Mouse (Mus musculus) embryonic facial prominence, embryonic 12.5 days (tissue): ENCODE data around the gene Hoxd9. TPM values are rescaled to one million over a fixed set of nuclear protein-coding genes. Genes with fewer than 3 reads are reported as not detected.

Source experiments
- ATAC-seq: fragments of 200-750 bp; cut with Nextera tagmentation; 2 replicates; pipeline ENCODE4 v1.8.0; 2017; ENCODE audit not compliant: insufficient number of reproducible peaks, insufficient read depth, low FRiP score, low TSS enrichment
- H3K27ac ChIP-seq: fragments of 300-500 bp; sonication (generic); 2 replicates; pipeline ENCODE4 v1.5.1; 2016; ENCODE audit warnings: mild to moderate bottlenecking
- H3K27me3 ChIP-seq: fragments of 300-500 bp; sonication (generic); 2 replicates; pipeline ENCODE4 v1.6.1; 2016; ENCODE audit warnings: mild to moderate bottlenecking, moderate library complexity
- H3K36me3 ChIP-seq: fragments of 300-500 bp; sonication (generic); 2 replicates; pipeline ENCODE4 v1.6.1; 2016; ENCODE audit warnings: mild to moderate bottlenecking
- H3K4me1 ChIP-seq: fragments of 300-500 bp; sonication (generic); 2 replicates; pipeline ENCODE4 v1.6.1; 2016
- H3K4me2 ChIP-seq: fragments of 300-500 bp; sonication (generic); replicated peaks from 2 replicates; pipeline ENCODE4 v1.6.1; 2016; ENCODE audit warnings: mild to moderate bottlenecking, moderate library complexity
- H3K4me3 ChIP-seq: fragments of 300-500 bp; sonication (generic); 2 replicates; pipeline ENCODE4 v1.5.1; 2016; ENCODE audit warnings: mild to moderate bottlenecking
- H3K9ac ChIP-seq: fragments of 300-500 bp; sonication (generic); 2 replicates; pipeline ENCODE4 v1.6.1; 2016; ENCODE audit warnings: mild to moderate bottlenecking, moderate library complexity
- H3K9me3 ChIP-seq: fragments of 300-500 bp; sonication (generic); 2 replicates; pipeline ENCODE4 v1.6.1; 2016; ENCODE audit warnings: mild to moderate bottlenecking, moderate library complexity
- WGBS: fragments of 180-500 bp; shearing (Covaris S2); methylation state at CpG from one replicate; pipeline ENCODE4 v1.1.7; 2016; 5-methylcytosine and 5-hydroxymethylcytosine counted together
- polyA plus RNA-seq: library from polyadenylated mRNA; unstranded; fragments of >200 nt; fragmentation: Nextera tagmentation; extraction: Ambion mirVana; gene quantifications from 2 replicates; pipeline ENCODE4 v1.2.1, GENCODE M21; 2016

Gene Hoxd9
- 0.37 and 0.72 TPM in 2 replicates for polyA plus RNA-seq

DNA sequence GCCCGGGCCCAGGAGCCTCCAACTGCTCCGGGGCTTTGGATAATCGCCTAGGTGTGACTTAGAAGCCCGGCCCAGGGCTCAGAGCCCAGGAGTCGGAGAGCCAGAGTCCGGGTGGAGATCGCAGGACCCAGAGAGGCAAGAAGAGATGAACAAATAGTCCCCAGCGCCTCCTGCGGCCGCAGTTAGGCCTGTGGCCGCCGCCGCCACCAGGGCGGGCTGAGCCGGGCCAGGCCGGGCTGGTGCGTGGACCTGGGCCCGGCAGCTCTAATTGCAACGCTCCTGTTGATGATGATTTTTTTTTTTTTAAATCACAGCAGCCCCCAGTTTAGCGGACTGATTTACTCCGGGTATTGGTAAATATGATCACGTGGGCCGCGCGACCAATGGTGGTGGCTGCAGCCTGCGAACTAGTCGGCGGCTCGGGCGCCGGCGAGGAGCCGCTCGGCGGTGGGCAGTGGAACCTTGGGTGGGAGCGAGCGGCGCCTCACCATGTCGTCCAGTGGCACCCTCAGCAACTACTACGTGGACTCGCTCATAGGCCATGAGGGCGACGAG is at the start of gene Hoxd9:
TSS of gene Hoxd9 (plus strand) at position 161 of the 555 bp plus-strand sequence.
- Histone ChIP-seq H3K27me3 (peaks cover 97% of the 10 kb centered on the region), H3K4me1 (peaks cover 7% of the 10 kb centered on the region), H3K36me3 (no peaks in the 10 kb centered on the region), H3K9me3 (no peaks in the 10 kb centered on the region), H3K27ac (no peak within 1 kb of the TSS), H3K4me3 (peak within 1 kb of the TSS; percentile 22), H3K9ac (no peak within 1 kb of the TSS), H3K4me2 (peak within 1 kb of the TSS; percentile 41)
- under 1% methylated on average over 43 of the region's 43 CpGs for WGBS
- peak; percentile 63; the same call in 1 of the 2 replicates for ATAC-seq

DNA sequence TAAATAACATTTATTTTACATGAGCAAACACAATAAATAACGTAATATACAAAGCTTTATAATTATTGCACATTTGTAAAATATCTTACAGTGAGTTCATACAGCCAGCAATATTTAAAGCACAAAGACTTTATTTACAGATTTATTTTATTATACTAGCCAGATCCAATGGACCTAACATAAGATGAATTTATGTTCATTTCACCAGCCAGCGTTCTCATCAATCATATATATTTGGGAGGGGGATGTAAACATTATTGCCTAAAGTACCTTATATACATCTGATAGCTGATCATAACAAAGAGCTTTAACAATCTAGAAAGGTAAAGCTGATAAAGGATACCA is 44.6 kb upstream of the Hoxd9 start:
- ATAC-seq: no peak

DNA sequence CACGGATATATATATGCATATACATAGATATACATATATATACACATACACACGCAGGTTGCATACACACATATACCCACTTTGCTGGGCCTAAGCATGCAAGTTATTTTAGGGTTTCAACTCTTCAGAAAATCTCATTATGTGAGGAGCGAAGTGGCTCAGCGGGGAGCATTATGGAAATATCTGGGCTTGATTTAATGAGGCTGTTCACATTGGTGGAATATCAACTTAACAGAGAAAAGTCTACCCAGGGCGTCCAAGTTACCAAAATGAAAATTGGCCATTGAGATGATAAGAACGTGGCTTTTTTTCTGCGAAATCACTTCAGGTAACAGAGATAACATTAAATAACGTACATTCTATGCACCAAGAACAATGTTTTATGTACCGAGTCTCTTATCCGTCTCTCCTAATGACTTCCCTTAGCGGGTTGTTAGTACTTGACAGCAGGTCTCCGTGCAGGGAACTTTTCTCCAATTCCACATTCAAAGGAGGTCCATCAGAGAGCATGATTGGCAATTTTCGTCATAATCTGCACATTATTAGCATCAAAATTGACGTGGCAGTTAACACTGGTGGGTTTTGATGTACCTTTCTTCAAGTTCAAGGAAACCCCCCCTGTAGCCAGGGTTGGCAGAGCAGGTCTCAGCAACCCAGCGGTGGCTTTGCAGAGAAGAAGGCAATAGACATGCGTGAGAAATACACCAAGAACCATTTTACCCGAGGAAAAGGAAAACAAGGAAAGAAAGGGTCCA is 43.6 kb upstream of the Hoxd9 start:
- no peak overlapping the region for H3K27ac ChIP-seq
- 10% methylated on average over 17 of the region's 17 CpGs for WGBS
- H3K4me2 ChIP-seq: no peak overlapping the region
- ATAC-seq: no peak
- H3K4me1 ChIP-seq: peaks cover 9% of the 10 kb centered on the region; the same call in 1 of the 2 replicates
- no peaks in the 10 kb centered on the region for H3K36me3 ChIP-seq
- no peak overlapping the region for H3K4me3 ChIP-seq
- H3K9me3 ChIP-seq: no peaks in the 10 kb centered on the region
- H3K27me3 ChIP-seq: peaks cover 77% of the 10 kb centered on the region
- H3K9ac ChIP-seq: no peak overlapping the region

More for the DNA sequence above, 44.6 kb upstream of the Hoxd9 start:
- H3K27ac ChIP-seq: no peak overlapping the region
- no peaks in the 10 kb centered on the region for H3K36me3 ChIP-seq
- H3K4me3 ChIP-seq: no peak overlapping the region
- H3K9me3 ChIP-seq: no peaks in the 10 kb centered on the region
- no peak overlapping the region for H3K4me2 ChIP-seq
- H3K27me3 ChIP-seq: peaks cover 81% of the 10 kb centered on the region
- 28% methylated on average over 2 of the region's 2 CpGs for WGBS
- peaks cover 9% of the 10 kb centered on the region; the same call in 1 of the 2 replicates for H3K4me1 ChIP-seq
- no peak overlapping the region for H3K9ac ChIP-seq

DNA sequence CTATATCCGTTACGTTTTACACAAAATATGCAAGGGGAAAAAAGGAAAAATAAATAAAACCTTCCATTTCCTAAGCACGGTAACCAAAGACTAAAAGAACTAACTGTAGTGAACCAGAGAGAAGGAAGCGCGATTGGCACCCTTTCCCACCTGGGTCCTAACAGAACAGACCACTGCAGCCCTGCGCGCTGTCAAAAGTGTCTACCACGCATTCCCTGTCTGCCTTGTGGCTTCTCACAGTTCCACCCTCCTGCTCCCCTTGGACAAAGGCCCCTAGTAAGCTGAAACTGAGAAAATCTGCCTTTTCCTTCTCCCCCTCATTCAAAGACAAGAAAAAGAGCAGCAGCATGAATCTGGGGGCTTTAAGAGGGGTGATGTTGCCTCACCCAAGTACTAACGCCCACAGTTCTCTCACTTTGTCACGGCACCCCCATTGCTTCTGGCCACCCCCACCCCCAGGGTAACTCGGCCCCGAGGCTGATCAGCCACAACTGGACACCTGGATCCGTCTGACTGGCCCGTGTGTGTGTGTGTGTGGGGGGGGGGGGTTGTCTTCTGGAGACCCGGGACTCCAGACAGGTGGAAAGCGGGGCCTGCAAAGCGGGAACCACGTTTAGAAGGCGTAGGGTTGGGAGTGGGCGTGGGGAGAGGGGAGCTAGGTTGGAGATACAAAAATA is 42.6 kb upstream of the Hoxd9 start:
- Histone ChIP-seq H3K4me1 (peaks cover 9% of the 10 kb centered on the region; the same call in 1 of the 2 replicates), H3K4me3 (no peak overlapping the region), H3K27me3 (peaks cover 78% of the 10 kb centered on the region), H3K9ac (no peak overlapping the region), H3K27ac (no peak overlapping the region), H3K36me3 (no peaks in the 10 kb centered on the region), H3K9me3 (no peaks in the 10 kb centered on the region), H3K4me2 (no peak overlapping the region)
- no peak for ATAC-seq
- WGBS: 4% methylated on average over 15 of the region's 20 CpGs

DNA sequence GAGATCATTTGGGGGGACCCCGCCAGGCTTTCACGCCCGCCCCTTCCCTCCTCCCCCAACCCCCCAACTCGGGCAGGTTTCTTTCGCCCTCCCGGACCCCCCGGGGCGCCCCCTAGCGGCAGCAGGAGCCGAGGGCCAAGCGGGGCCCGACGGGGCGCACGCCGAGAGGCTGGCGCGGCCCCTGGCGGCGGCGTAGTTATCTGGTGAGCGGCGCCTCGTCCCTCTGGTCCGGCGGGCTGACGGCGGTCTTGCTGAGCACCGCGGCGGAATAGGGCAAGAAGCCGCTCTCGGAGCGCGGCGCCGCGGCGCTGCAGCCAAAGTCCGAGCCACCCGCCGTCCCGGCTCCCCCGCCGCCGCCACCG is 42.1 kb upstream of the Hoxd9 start:
- H3K4me2 ChIP-seq: peak overlapping the region; percentile 50
- peak overlapping the region; percentile 32 for H3K4me3 ChIP-seq
- H3K9ac ChIP-seq: no peak overlapping the region; the same call in 1 of the 2 replicates
- no peaks in the 10 kb centered on the region for H3K36me3 ChIP-seq
- WGBS: 0% methylated on average over 40 of the region's 47 CpGs
- H3K27ac ChIP-seq: no peak overlapping the region
- peaks cover 73% of the 10 kb centered on the region for H3K27me3 ChIP-seq
- peaks cover 9% of the 10 kb centered on the region; the same call in 1 of the 2 replicates for H3K4me1 ChIP-seq
- no peaks in the 10 kb centered on the region for H3K9me3 ChIP-seq
- no peak for ATAC-seq

DNA sequence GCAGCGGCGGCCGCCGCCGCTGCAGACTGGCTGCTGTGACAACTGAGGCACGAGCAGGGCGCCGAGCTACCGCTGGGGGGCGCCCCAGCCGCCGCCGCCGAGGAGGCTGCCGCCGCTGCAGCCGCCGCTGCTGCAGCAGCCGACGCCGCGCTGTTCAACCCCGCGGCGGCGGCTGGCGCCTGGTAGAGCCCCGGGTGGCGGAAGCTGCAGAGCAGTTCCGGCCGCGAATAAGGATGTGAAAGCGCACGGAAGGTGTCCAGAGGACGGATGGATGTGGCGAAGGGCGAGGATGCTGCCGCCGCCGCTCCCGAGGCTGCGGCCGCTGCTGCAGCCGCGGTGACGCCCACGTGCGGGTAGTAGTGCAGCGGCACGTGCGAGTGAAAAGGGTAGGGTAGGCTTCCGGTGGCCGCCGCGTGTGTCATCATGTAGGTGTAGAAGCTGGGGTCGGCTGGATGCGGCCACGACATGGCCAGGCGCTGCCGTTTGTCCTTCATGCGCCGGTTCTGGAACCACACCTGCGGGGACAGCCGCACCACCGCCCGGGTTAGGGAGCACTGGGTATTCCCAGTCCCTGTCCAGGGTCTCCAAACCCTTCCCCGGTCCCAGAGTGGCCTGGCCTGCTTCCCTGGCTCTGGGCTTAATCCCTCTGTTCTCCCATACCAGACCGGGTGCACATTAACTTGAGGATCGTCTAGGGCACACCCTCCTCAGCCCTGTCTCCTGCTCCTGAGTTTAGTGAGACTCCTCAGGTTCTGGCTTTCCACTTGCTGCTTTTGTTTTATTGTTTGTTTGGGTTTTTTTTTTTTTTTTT is 41.5 kb upstream of the Hoxd9 start:
- under 1% methylated on average over 65 of the region's 69 CpGs for WGBS

DNA sequence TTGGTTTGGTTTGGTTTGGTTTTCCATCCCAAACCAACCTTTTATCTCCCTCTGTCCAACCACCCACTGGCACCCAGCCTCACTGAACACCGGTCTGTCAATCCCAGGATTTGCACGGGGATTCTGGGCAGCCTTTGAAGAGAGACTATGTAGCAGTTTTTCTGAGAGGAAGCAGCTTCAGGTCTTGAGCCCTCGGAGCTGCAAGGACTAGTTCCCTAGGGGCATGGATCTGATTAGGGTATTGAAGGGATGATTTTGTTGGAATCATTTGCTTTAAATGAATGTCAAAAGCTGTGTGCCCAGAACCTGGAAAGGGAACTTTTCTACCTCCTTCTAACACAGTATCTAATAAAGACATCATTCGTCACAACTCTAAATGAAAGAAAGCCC is 40.9 kb upstream of the Hoxd9 start:
- WGBS: 4% methylated on average over 4 of the region's 4 CpGs
- ATAC-seq: no peak
- no peak overlapping the region for H3K27ac ChIP-seq
- H3K27me3 ChIP-seq: peaks cover 75% of the 10 kb centered on the region
- no peaks in the 10 kb centered on the region for H3K36me3 ChIP-seq
- H3K9me3 ChIP-seq: no peaks in the 10 kb centered on the region
- H3K4me3 ChIP-seq: no peak overlapping the region
- H3K9ac ChIP-seq: no peak overlapping the region
- peaks cover 9% of the 10 kb centered on the region; the same call in 1 of the 2 replicates for H3K4me1 ChIP-seq
- H3K4me2 ChIP-seq: no peak overlapping the region

More for the DNA sequence above, 41.5 kb upstream of the Hoxd9 start:
- ATAC-seq: no peak
- Histone ChIP-seq H3K4me2 (peak overlapping the region; percentile 50), H3K9me3 (no peaks in the 10 kb centered on the region), H3K27me3 (peaks cover 74% of the 10 kb centered on the region), H3K4me3 (peak overlapping the region; percentile 32), H3K27ac (no peak overlapping the region), H3K4me1 (peaks cover 9% of the 10 kb centered on the region; the same call in 1 of the 2 replicates), H3K36me3 (no peaks in the 10 kb centered on the region), H3K9ac (no peak overlapping the region; the same call in 1 of the 2 replicates)

DNA sequence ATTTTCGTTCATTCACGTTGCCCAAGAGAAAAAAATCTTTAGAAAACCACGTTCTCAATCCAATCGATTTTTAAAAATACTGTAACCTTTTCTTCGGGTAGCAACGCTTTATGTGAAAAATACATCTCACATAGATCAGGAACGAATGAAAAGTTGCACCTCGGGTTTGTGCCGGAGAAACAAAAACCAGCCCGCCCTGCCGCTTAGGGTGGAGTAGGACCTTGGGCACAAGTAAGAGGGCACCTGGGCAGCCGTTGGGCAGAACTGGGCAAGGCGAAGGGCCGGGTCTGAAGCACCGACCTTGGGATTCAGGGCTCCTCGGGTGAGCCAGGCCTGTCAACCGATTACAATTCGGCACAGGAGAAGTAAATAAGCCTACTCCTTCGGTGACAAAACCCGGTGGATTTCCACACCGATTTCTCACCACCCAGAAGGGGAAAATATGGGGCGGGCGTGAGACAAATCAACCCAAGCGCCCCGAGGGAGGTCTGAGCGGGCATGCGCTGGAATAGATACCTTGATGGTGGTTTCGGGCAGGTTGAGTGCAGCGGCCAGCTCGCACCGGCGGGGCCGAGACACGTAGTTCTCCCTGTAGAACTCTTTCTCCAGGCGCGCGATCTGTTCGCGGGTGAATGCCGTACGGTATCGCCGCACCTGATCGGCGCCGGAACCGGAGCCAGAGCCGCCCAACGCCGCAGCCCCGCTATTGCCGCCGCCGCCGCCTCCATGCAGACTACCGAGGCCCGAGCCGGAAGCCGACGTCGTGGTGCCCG is 40.1 kb upstream of the Hoxd9 start:
- no peaks in the 10 kb centered on the region for H3K9me3 ChIP-seq
- no peaks in the 10 kb centered on the region for H3K36me3 ChIP-seq
- ATAC-seq: no peak
- peak overlapping the region; percentile 15; the same call in 1 of the 2 replicates for H3K4me2 ChIP-seq
- 2% methylated on average over 62 of the region's 62 CpGs for WGBS
- peak overlapping the region; percentile 15; the same call in 1 of the 2 replicates for H3K4me3 ChIP-seq
- peaks cover 75% of the 10 kb centered on the region for H3K27me3 ChIP-seq
- peaks cover 9% of the 10 kb centered on the region; the same call in 1 of the 2 replicates for H3K4me1 ChIP-seq
- H3K9ac ChIP-seq: no peak overlapping the region
- H3K27ac ChIP-seq: no peak overlapping the region

DNA sequence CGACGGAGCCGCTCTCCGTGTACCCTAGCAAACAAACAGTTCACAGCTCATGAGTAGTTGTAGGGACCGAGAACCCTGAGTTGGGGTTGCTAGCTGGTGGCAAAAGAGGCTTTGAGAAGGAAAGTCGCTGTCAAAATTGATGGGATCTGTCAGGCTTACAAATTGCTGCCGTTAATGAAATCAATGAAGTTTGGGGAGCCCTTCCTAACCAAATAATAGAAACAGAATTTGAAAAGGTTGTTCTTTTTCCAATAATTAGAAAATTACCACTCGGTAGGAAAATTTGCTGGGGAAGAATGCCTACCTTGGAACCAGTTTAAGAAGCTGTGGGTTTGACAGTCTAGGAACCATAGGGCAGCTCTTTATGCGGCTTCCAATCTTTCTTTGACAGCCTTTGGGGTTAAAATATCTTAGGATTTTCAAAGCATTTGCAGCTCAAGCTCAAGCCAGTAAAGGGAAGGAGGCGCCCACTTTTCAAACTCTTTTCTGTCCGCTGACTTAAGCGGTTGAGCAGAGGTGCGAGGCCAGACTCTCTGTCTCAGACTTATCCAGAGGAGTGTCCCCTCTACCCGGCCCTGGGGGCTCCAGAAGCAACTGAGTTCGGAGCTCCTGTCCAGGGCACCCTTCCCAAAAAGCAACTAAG is 39.4 kb upstream of the Hoxd9 start:
- WGBS: 2% methylated on average over 15 of the region's 15 CpGs
- Histone ChIP-seq H3K4me2 (no peak overlapping the region), H3K4me1 (peaks cover 9% of the 10 kb centered on the region; the same call in 1 of the 2 replicates), H3K27me3 (peaks cover 80% of the 10 kb centered on the region), H3K9ac (no peak overlapping the region), H3K27ac (no peak overlapping the region), H3K9me3 (no peaks in the 10 kb centered on the region), H3K4me3 (peak overlapping the region; percentile 15; the same call in 1 of the 2 replicates), H3K36me3 (no peaks in the 10 kb centered on the region)
- ATAC-seq: no peak

DNA sequence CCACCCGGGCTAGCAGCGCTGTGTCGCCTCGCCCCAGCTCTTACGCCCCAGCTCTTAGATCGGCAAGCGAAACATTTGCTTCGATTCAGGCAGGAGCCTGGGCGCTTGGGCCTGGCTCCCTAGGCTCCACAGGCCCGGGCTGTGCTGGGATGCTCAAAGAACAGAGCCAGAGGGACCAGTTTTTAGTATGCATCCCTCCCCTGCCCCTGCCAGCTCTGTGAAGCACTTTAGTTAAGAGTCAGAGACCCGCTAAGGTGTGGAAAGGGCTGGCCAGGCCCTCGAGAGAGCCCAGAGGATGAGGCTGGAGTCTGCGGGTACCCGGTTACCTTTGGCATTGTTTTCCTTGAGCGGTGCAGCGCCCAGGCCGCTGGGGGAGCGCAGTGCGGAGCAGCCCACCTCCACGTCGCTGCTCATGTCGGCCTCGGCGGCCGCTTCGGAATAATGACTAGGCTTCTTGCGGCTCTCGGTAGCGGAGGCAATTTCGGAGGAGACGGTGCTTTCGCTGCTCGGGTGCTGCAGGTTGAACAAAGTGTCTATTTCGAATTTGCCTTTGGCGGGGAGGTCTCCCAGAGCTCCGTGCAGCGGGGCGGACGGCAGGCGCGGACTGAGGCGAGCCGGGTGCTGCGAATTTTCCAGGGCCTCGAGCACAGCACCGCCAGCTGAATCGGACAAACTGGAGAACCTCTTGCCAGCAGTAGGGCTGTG is 38.7 kb upstream of the Hoxd9 start:
- Histone ChIP-seq H3K4me2 (0 out of 2 replicates have a peak overlapping the region, but pooled peaks have one; percentile 11), H3K36me3 (no peaks in the 10 kb centered on the region), H3K27ac (no peak overlapping the region), H3K9ac (no peak overlapping the region), H3K27me3 (peaks cover 85% of the 10 kb centered on the region), H3K4me1 (peaks cover 9% of the 10 kb centered on the region; the same call in 1 of the 2 replicates), H3K9me3 (no peaks in the 10 kb centered on the region), H3K4me3 (peak overlapping the region; percentile 10; the same call in 1 of the 2 replicates)
- WGBS: under 1% methylated on average over 47 of the region's 47 CpGs
- no peak for ATAC-seq
